Mouse (Mus musculus) right cerebral cortex, postnatal 36 days (tissue): ENCODE results near the gene Srpk2.
"Not testable (repeated sequence)": the region's sequence is repeated elsewhere in the genome, so short reads cannot be mapped to it uniquely, and the experiment has no call there.

ENCODE experiments used
- DNase-seq, 2 experiments: peaks; one replicate each; pipeline ENCODE4 v3.0.0; 2022; ENCODE audit warnings: low spot score in 2 of 2, mixed read lengths in 1 of 2

Srpk2 gene

GRCm38 (mm10) chr5:23615586-23616269 lies 68.7 kb downstream of the Srpk2 start:
- no peak for DNase-seq

- no peak for DNase-seq
These were observed 71.6 kb downstream of the Srpk2 start for GRCm38 (mm10) chr5:23612856-23613255.

GRCm38 (mm10) chr5:23604036-23604705 lies 80.2 kb downstream of the Srpk2 start:
- DNase-seq, result no peak

- DNase-seq, result no peak
These were observed 84.5 kb downstream of the Srpk2 start for GRCm38 (mm10) chr5:23599750-23600537.

- no peak for DNase-seq
These were observed 85.2 kb downstream of the Srpk2 start for GRCm38 (mm10) chr5:23599171-23599570.

GRCm38 (mm10) chr5:23598491-23598890 lies 85.9 kb downstream of the Srpk2 start:
- DNase-seq, result peak in 1 of 2 experiments; percentile 33

- DNase-seq, result no peak
These were observed 86.4 kb downstream of the Srpk2 start for GRCm38 (mm10) chr5:23597999-23598398.

GRCm38 (mm10) chr5:23597260-23597864 lies 87.1 kb downstream of the Srpk2 start:
- no peak for DNase-seq

- no peak for DNase-seq
These were observed 88.0 kb downstream of the Srpk2 start for GRCm38 (mm10) chr5:23596326-23596965.

- not testable (repeated sequence) for DNase-seq
These were observed 94.1 kb downstream of the Srpk2 start for GRCm38 (mm10) chr5:23590298-23590697.

GRCm38 (mm10) chr5:23587614-23588013 lies 96.8 kb downstream of the Srpk2 start:
- DNase-seq, result no peak

- DNase-seq, result no peak
These were observed 97.6 kb downstream of the Srpk2 start for GRCm38 (mm10) chr5:23586531-23587453.

- no peak for DNase-seq
These were observed 102.8 kb downstream of the Srpk2 start for GRCm38 (mm10) chr5:23581484-23582060.

GRCm38 (mm10) chr5:23579120-23579880 lies 105.1 kb downstream of the Srpk2 start:
- DNase-seq, result no peak

GRCm38 (mm10) chr5:23578322-23578957 lies 106.0 kb downstream of the Srpk2 start:
- DNase-seq, result no peak

- no peak for DNase-seq
These were observed 106.6 kb downstream of the Srpk2 start for GRCm38 (mm10) chr5:23577847-23578246.

GRCm38 (mm10) chr5:23576336-23577094 lies 107.9 kb downstream of the Srpk2 start:
- no peak for DNase-seq

GRCm38 (mm10) chr5:23573942-23574341 lies 110.5 kb downstream of the Srpk2 start:
- DNase-seq, result no peak
